12 mouse cellular contexts compared by ENCODE assay signal in the genomic region with DNA sequence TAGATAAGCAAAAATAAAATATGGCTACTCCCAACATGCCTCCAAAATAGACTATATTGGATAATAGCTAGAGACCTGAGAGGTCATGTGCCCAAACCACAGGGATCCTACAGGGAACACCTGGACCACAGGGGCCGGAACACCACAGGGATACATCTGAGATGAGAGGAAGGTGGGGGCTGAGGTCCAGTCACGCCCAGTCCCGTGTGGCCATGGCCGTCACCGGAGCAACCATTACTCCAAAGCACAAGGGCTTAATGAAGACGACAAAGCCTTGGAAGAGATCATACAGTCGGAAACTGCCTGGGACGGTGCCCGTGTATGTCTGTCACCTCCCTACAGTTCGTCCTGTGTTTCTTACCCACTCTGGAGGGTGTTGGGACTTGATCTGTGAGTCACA. TPM values are rescaled to one million over a fixed set of nuclear protein-coding genes. Genes with fewer than 3 reads are reported as not detected.
A peak's percentile ranks its signal among the peaks of the same experiment; 100 is the strongest.
DNase-seq lines count a peak whose midpoint lies in the region; ATAC-seq and TF ChIP-seq lines count a peak whose summit lies in the region.
"Had no signal": no experiment of that assay in that cellular context is flagged by ENCODE, and none has a peak within 500 bp of the region (broad histone marks: within the 10 kb centered on the region; RNA-seq: fewer than 3 reads in every experiment).

No protein-coding gene starts in this region.

- H3K9me3 ChIP-seq in intestine, embryonic 14.5 days (ENCODE audit: control insufficient read depth, low read length): no peaks in the 10 kb centered on the region
- H3K9me3 ChIP-seq in intestine, postnatal 0 days (ENCODE audit: control insufficient read depth): no peaks in the 10 kb centered on the region
- no peaks in the 10 kb centered on the region for H3K9me3 ChIP-seq in lung, embryonic 15.5 days
- H3K9me3 ChIP-seq in heart, embryonic 16.5 days (replicated peaks; ENCODE audit: control insufficient read depth, low read length): no peaks in the 10 kb centered on the region
- no peaks in the 10 kb centered on the region for H3K9me3 ChIP-seq in forebrain, postnatal 0 days (ENCODE audit: low read length)
- H3K9me3 ChIP-seq in forebrain, embryonic 14.5 days (replicated peaks; ENCODE audit: control insufficient read depth, low read length): no peaks in the 10 kb centered on the region
- H3K9me3 ChIP-seq: neural tube, embryonic 15.5 days had no signal

- peaks cover 13% of the 10 kb centered on the region for H3K4me1 ChIP-seq in intestine, embryonic 14.5 days (replicated peaks; ENCODE audit: control insufficient read depth, insufficient read depth, low read length)
- H3K4me1 ChIP-seq in intestine, postnatal 0 days (replicated peaks; ENCODE audit: control insufficient read depth, insufficient read depth, low read length): no peaks in the 10 kb centered on the region
- H3K4me1 ChIP-seq in lung, embryonic 15.5 days: peaks cover 36% of the 10 kb centered on the region
- peaks cover 20% of the 10 kb centered on the region for H3K4me1 ChIP-seq in heart, embryonic 16.5 days (ENCODE audit: control insufficient read depth, insufficient read depth, low read length)
- no peaks in the 10 kb centered on the region for H3K4me1 ChIP-seq in forebrain, postnatal 0 days (ENCODE audit: insufficient read depth)
- peaks cover 9% of the 10 kb centered on the region; the same call in 1 of the 2 replicates for H3K4me1 ChIP-seq in forebrain, embryonic 14.5 days (ENCODE audit: control insufficient read depth, insufficient read depth, low read length)

- H3K79me2 ChIP-seq in macrophage (ENCODE audit: inconsistent target): no peaks in the 10 kb centered on the region

- no peaks in the 10 kb centered on the region for H3K36me3 ChIP-seq in intestine, embryonic 14.5 days (ENCODE audit: control insufficient read depth, insufficient read depth, low read length)
- no peaks in the 10 kb centered on the region for H3K36me3 ChIP-seq in intestine, postnatal 0 days (ENCODE audit: control insufficient read depth, insufficient read depth)
- no peaks in the 10 kb centered on the region for H3K36me3 ChIP-seq in lung, embryonic 15.5 days
- no peaks in the 10 kb centered on the region for H3K36me3 ChIP-seq in heart, embryonic 16.5 days (ENCODE audit: control insufficient read depth, insufficient read depth)
- no peaks in the 10 kb centered on the region for H3K36me3 ChIP-seq in macrophage (ENCODE audit: inconsistent target)
- no peaks in the 10 kb centered on the region for H3K36me3 ChIP-seq in forebrain, postnatal 0 days (ENCODE audit: insufficient read depth)
- H3K36me3 ChIP-seq in forebrain, embryonic 14.5 days (ENCODE audit: control insufficient read depth, insufficient read depth, low read length): no peaks in the 10 kb centered on the region
- H3K36me3 ChIP-seq: neural tube, embryonic 15.5 days had no signal

- no peak overlapping the region for H3K4me2 ChIP-seq in intestine, embryonic 14.5 days (ENCODE audit: low read length)
- H3K4me2 ChIP-seq in intestine, postnatal 0 days (replicated peaks; ENCODE audit: low read depth): no peak overlapping the region
- H3K4me2 ChIP-seq in lung, embryonic 15.5 days: no peak overlapping the region
- no peak overlapping the region for H3K4me2 ChIP-seq in heart, embryonic 16.5 days (ENCODE audit: low read depth, low read length)
- no peak overlapping the region for H3K4me2 ChIP-seq in forebrain, postnatal 0 days (ENCODE audit: low read depth)
- no peak overlapping the region for H3K4me2 ChIP-seq in forebrain, embryonic 14.5 days (ENCODE audit: low read length)
- H3K4me2 ChIP-seq: neural tube, embryonic 15.5 days had no signal

- 94% methylated on average over 10 of the region's 10 CpGs for WGBS in intestine, embryonic 14.5 days
- WGBS in intestine, postnatal 0 days: 84% methylated on average over 10 of the region's 10 CpGs
- 76% methylated on average over 10 of the region's 10 CpGs for WGBS in lung, embryonic 15.5 days
- WGBS in heart, embryonic 16.5 days: 82% methylated on average over 10 of the region's 10 CpGs
- WGBS in macrophage (ENCODE audit: missing documents): 53% methylated on average over 10 of the region's 10 CpGs
- 87% methylated on average over 10 of the region's 10 CpGs for WGBS in forebrain, postnatal 0 days
- WGBS in forebrain, embryonic 14.5 days: 94% methylated on average over 10 of the region's 10 CpGs

- no peak overlapping the region for H3K9ac ChIP-seq in intestine, embryonic 14.5 days (ENCODE audit: low read length)
- no peak overlapping the region for H3K9ac ChIP-seq in intestine, postnatal 0 days (ENCODE audit: low read depth, low read length)
- no peak overlapping the region for H3K9ac ChIP-seq in lung, embryonic 15.5 days
- H3K9ac ChIP-seq in heart, embryonic 16.5 days (ENCODE audit: low read length): no peak overlapping the region
- H3K9ac ChIP-seq in forebrain, postnatal 0 days: no peak overlapping the region
- H3K9ac ChIP-seq in forebrain, embryonic 14.5 days (ENCODE audit: low read length): no peak overlapping the region
- H3K9ac ChIP-seq: neural tube, embryonic 15.5 days had no signal

- no peak for ATAC-seq in intestine, embryonic 14.5 days (replicated peaks; ENCODE audit: low FRiP score, low TSS enrichment, low read depth)
- no peak for ATAC-seq in intestine, postnatal 0 days
- ATAC-seq in lung, embryonic 15.5 days (ENCODE audit: borderline replicate concordance, extremely low read depth, low FRiP score, low TSS enrichment): no peak
- ATAC-seq in heart, embryonic 16.5 days (replicated peaks; ENCODE audit: extremely low read depth, insufficient read depth, low FRiP score): no peak
- no peak for ATAC-seq in forebrain, postnatal 0 days
- ATAC-seq in forebrain, embryonic 14.5 days: no peak
- ATAC-seq: hindbrain, postnatal 0 days had no signal

- DNase-seq in intestine, embryonic 14.5 days (ENCODE audit: low spot score): no peak
- DNase-seq in lung, postnatal 10 days: no peak
- no peak for DNase-seq in forebrain, postnatal 0 days
- DNase-seq in forebrain, embryonic 14.5 days (ENCODE audit: low spot score): no peak

- TF ChIP-seq CTCF in intestine, postnatal 0 days (IDR thresholded peaks at IDR 0.05; ENCODE audit: low read depth): no peak
- no peak for TF ChIP-seq CTCF in forebrain, postnatal 0 days (IDR thresholded peaks at IDR 0.05; ENCODE audit: low read depth)

- 0 out of 2 replicates have a peak overlapping the region, but pooled peaks have one; percentile 40 for H3K27ac ChIP-seq in intestine, embryonic 14.5 days (ENCODE audit: low read depth)
- no peak overlapping the region for H3K27ac ChIP-seq in intestine, postnatal 0 days (ENCODE audit: low read depth, low read length)
- peak overlapping the region; percentile 69 for H3K27ac ChIP-seq in lung, embryonic 15.5 days
- H3K27ac ChIP-seq in heart, embryonic 16.5 days (ENCODE audit: low read length): peak overlapping the region; percentile 90
- peak overlapping the region; percentile 83 for H3K27ac ChIP-seq in macrophage
- no peak overlapping the region for H3K27ac ChIP-seq in forebrain, postnatal 0 days (ENCODE audit: low read depth, low read length)
- H3K27ac ChIP-seq in forebrain, embryonic 14.5 days (ENCODE audit: low read depth, low read length): no peak overlapping the region
- H3K27ac ChIP-seq: hindbrain, postnatal 0 days; neural tube, embryonic 15.5 days had no signal

- no peak overlapping the region for H3K4me3 ChIP-seq in intestine, embryonic 14.5 days (ENCODE audit: low read depth, low read length)
- no peak overlapping the region for H3K4me3 ChIP-seq in intestine, postnatal 0 days (ENCODE audit: low read depth, low read length)
- no peak overlapping the region for H3K4me3 ChIP-seq in lung, embryonic 15.5 days
- H3K4me3 ChIP-seq in heart, embryonic 16.5 days (ENCODE audit: low read length): no peak overlapping the region
- H3K4me3 ChIP-seq in macrophage (ENCODE audit: inconsistent target): no peak overlapping the region
- H3K4me3 ChIP-seq in forebrain, postnatal 0 days (ENCODE audit: low read depth, low read length): no peak overlapping the region
- no peak overlapping the region for H3K4me3 ChIP-seq in forebrain, embryonic 14.5 days (ENCODE audit: low read depth, low read length)
- H3K4me3 ChIP-seq: neural tube, embryonic 15.5 days had no signal

- no peaks in the 10 kb centered on the region for H3K27me3 ChIP-seq in intestine, embryonic 14.5 days (replicated peaks; ENCODE audit: control insufficient read depth, insufficient read depth, low read length)
- H3K27me3 ChIP-seq in intestine, postnatal 0 days (replicated peaks; ENCODE audit: control insufficient read depth, insufficient read depth, low read length): no peaks in the 10 kb centered on the region
- H3K27me3 ChIP-seq in lung, embryonic 15.5 days: no peaks in the 10 kb centered on the region
- no peaks in the 10 kb centered on the region for H3K27me3 ChIP-seq in heart, embryonic 16.5 days (ENCODE audit: control insufficient read depth, insufficient read depth, low read length)
- no peaks in the 10 kb centered on the region for H3K27me3 ChIP-seq in forebrain, postnatal 0 days (ENCODE audit: insufficient read depth, low read length)
- 0 out of 2 replicates have a peak, but pooled peaks cover 6% of the 10 kb centered on the region for H3K27me3 ChIP-seq in forebrain, embryonic 14.5 days (replicated peaks; ENCODE audit: control insufficient read depth, insufficient read depth, low read length)
- H3K27me3 ChIP-seq: CH12.LX; neural tube, embryonic 15.5 days had no signal

RNA-seq across cellular contexts. Expression of a gene that starts 13.1 kb away (rescaled TPM):
- polyA plus RNA-seq in intestine, embryonic 14.5 days (2014; fragmentation: Nextera tagmentation; extraction: Ambion mirVana): 0.26 TPM in 1 of 2 replicates, not detected in the other
- polyA plus RNA-seq in intestine, postnatal 0 days (2015; fragmentation: Nextera tagmentation; extraction: Ambion mirVana): 0.09 and 0.16 TPM in 2 replicates
- polyA plus RNA-seq in lung, embryonic 15.5 days (2015; fragmentation: Nextera tagmentation; extraction: Ambion mirVana): 0.58 and 0.67 TPM in 2 replicates
- 0.51 and 0.68 TPM in 2 replicates for polyA plus RNA-seq in heart, embryonic 16.5 days (2015; fragmentation: Nextera tagmentation; extraction: Ambion mirVana)
- not detected for total RNA-seq in macrophage (2018; cell fraction: chromatin; rRNA removed)
- under 1 TPM in 1 of 26 experiments, not detected in 25; 0.10 TPM for total RNA-seq in macrophage (2018; cell fraction: cytosol; rRNA removed)
- total RNA-seq in macrophage (2018; cell fraction: nucleus; rRNA removed): not detected
- not detected in 3 replicates for polyA plus RNA-seq in macrophage (2018)
- 0.52 TPM in 1 of 2 replicates, not detected in the other for total RNA-seq in forebrain, postnatal 0 days (2014; rRNA removed)
- polyA plus RNA-seq in forebrain, postnatal 0 days (2015; fragmentation: Nextera tagmentation; extraction: Ambion mirVana): 0.22 and 0.34 TPM in 2 replicates
- polyA plus RNA-seq in forebrain, embryonic 14.5 days (2014; fragmentation: Nextera tagmentation; extraction: Ambion mirVana): 0.19 and 0.32 TPM in 2 replicates
- total RNA-seq: CH12.LX; left cerebral cortex, postnatal 10 days had no signal

Comparison
In these comparisons a context has a peak if more than half of its experiments do, and no peak if none do; other contexts are left out.
1. H3K27ac ChIP-seq: peak in intestine, embryonic 14.5 days (single experiment), lung, embryonic 15.5 days (single experiment), heart, embryonic 16.5 days (single experiment) and macrophage (single experiment); none in intestine, postnatal 0 days (single experiment), forebrain, postnatal 0 days (single experiment) and forebrain, embryonic 14.5 days (single experiment).